Mouse (Mus musculus) embryonic stem cell, embryonic (primary cell): ENCODE results near the gene Dcst2.

Source experiments
- CTCF ChIA-PET, 4 experiments: fragments of 300-600 bp in 2 of 4; fragments of 350-600 bp in 2 of 4; sonication (Branson Sonifier 250); formaldehyde crosslinking; loops; one replicate each; lab custom pipeline; 2022; ENCODE audit warnings: inconsistent platforms in 2 of 4; lab: Charles Lee
- POLR2A ChIA-PET, 4 experiments: fragments of 300-600 bp in 2 of 4; fragments of 350-600 bp in 2 of 4; sonication (Branson Sonifier 250); formaldehyde crosslinking; loops; one replicate each; lab custom pipeline; 2022; ENCODE audit warnings: antibody characterized with exemption in 4 of 4, inconsistent platforms in 1 of 4; lab: Charles Lee

Gene Dcst2

GRCm38 (mm10) chr3:89394006-89394893 is 32.5 kb downstream of the Dcst2 start, which contains the start of gene Zbtb7b:
Gene Zbtb7b (minus strand): TSS chr3:89394776.
- POLR2A ChIA-PET = interaction anchor here (0.6 to 14.6 kb wide), 52 partner anchors 8 to 1093 kb away, joined by 3 to 192 read pairs (median 4); partner anchors contain the start of genes Cks1b (in 3 of the 4), Flad1 (in 3 of the 4), Shc1 (in 3 of the 4) and Adam15 (in 2 of the 4)
- CTCF ChIA-PET = interaction anchor here (0.7 to 9.2 kb wide), 20 partner anchors 11 to 483 kb away, joined by 3 to 148 read pairs (median 6); partner anchors contain the start of genes Adam15 (in 1 of the 4), Cks1b (in 1 of the 4), Krtcap2 (in 1 of the 4) and Pmvk (in 1 of the 4)

DNA sequence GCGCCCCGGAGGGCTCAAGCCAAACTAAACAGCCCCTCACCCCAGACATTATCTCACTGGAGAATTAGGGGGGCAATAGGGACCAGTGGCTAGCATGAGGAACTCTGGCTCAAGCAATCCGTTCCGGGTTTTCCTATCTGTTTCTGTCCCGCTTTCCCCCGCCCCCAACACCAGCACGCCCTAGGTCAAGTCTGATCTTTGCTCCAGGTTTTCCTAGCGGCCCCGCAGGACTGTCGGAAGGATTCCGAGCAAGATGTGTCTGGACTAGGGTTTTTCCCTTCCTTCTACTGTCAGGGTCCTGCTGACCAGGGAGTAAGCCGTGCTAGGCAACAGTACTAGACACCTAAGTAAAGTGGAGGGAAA is 33.1 kb downstream of the Dcst2 start:
- ChIA-PET CTCF (interaction anchor here in 2 of 4 experiments (0.7 to 9.2 kb wide), 10 partner anchors 12 to 482 kb away, joined by 3 to 148 read pairs (median 10); partner anchors contain the start of gene Adam15 (in 1 of the 2)), POLR2A (interaction anchor here in 3 of 4 experiments (0.6 to 14.6 kb wide), 13 partner anchors 13 to 181 kb away, joined by 3 to 192 read pairs (median 17); partner anchors contain the start of genes Cks1b (in 3 of the 3), Shc1 (in 3 of the 3), Flad1 (in 1 of the 3) and Pmvk (in 1 of the 3))

DNA sequence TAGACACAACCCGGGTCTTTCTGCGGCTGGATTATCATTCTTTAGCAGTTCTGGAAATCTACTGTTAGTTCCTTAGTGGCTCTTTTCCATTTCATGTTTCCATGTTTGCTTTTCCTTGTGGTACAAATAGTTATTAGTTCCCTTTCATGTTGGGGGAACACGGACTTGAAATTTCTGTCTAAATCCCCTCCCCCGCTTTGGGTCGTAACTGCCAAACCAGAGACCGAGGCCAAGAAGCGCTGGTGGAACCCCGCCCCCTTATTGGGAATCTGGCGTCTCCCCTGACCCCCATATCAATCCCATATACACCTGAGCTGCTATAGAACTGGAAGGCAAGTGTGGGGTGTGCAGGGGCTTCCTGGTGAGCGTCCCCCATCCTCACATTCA is 33.6 kb downstream of the Dcst2 start:
- ChIA-PET POLR2A (interaction anchor here in 3 of 4 experiments (0.7 to 14.6 kb wide), 15 partner anchors 12 to 125 kb away, joined by 3 to 192 read pairs (median 13); partner anchors contain the start of genes Cks1b (in 2 of the 3), Shc1 (in 2 of the 3), Adam15 (in 1 of the 3) and Flad1 (in 1 of the 3)), CTCF (interaction anchor here in 3 of 4 experiments (0.8 to 9.2 kb wide), 25 partner anchors 9 to 336 kb away, joined by 3 to 148 read pairs (median 8); partner anchors contain the start of genes Flad1 (in 2 of the 3), Adam15 (in 1 of the 3), Cks1b (in 1 of the 3) and Efna3 (in 1 of the 3))

DNA sequence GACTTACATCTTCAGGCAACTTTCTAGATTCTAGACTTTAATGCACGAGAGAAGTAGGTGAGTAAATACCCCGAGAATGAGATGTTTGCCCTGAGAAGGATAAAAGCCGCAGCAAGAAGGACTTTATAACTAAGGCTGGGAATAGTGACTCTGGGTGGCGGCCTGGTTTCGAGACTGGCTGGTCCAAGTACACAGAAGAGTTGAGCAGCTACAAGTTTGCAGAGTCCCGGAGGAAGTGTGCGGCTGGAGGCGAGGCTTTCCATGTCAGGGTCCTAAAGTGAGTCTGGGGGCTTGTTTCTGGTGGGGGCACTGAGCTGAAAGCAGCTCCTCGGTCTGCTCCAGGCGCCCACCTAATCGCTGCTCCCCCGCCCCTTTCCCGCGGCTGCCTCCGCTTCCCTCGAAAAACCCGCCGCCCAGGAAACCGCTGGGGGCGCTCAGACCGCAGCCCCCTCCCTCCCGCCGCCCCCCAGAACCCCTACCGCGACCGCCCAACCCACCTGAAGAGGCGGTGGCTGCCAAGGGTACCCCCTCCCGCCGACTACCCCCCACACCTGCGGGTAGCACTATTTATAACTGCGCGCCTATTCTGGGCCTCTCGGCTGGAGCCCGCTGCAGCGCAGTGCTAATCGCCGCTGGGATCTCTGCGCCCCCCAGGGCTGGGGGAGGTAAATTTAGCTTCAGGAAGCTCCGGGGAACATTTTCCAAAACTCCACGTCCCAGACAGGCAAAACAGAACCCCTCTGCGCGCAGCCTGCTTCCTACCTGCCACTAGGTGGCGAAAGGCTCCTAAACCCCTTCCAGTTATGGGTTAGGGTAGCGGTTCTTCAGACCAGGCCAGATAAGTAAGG is 34.3 kb downstream of the Dcst2 start:
- POLR2A ChIA-PET = interaction anchor here (0.5 to 14.6 kb wide), 53 partner anchors 8 to 294 kb away, joined by 3 to 192 read pairs (median 4); partner anchors contain the start of genes Cks1b (in 3 of the 4), Flad1 (in 3 of the 4), Pygo2 (in 3 of the 4) and Shc1 (in 3 of the 4)

DNA sequence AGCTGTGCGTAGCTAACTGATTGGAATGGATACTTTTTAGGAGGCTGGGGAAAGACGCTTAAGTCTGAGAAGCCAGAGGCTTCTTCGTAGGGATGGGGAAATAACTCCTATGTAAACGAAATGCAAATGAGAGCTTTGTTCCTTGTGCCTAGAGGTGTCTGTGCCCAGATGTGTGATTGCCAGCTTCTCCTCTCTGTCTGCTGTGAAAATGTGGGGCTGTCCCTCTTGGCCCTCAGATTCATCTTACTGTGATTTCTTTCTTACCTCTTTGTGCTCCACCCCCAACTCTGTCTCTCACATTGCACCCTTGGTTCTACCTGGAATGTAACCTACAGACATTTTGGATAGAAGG is 34.9 kb downstream of the Dcst2 start:
- ChIA-PET POLR2A (interaction anchor here (0.5 to 14.6 kb wide), 51 partner anchors 9 to 295 kb away, joined by 3 to 192 read pairs (median 4); partner anchors contain the start of genes Cks1b (in 3 of the 4), Flad1 (in 3 of the 4), Pygo2 (in 3 of the 4) and Shc1 (in 3 of the 4)), CTCF (interaction anchor here (0.5 to 9.2 kb wide), 74 partner anchors 9 to 414 kb away, joined by 3 to 148 read pairs (median 4); partner anchors contain the start of genes Cks1b (in 3 of the 4), Flad1 (in 3 of the 4), Pmvk (in 3 of the 4) and Shc1 (in 3 of the 4))

More for the DNA sequence above, 34.3 kb downstream of the Dcst2 start:
- CTCF ChIA-PET = interaction anchor here (0.5 to 9.2 kb wide), 77 partner anchors 8 to 784 kb away, joined by 3 to 148 read pairs (median 4); partner anchors contain the start of genes Cks1b (in 3 of the 4), Flad1 (in 3 of the 4), Pmvk (in 3 of the 4) and Shc1 (in 3 of the 4)

DNA sequence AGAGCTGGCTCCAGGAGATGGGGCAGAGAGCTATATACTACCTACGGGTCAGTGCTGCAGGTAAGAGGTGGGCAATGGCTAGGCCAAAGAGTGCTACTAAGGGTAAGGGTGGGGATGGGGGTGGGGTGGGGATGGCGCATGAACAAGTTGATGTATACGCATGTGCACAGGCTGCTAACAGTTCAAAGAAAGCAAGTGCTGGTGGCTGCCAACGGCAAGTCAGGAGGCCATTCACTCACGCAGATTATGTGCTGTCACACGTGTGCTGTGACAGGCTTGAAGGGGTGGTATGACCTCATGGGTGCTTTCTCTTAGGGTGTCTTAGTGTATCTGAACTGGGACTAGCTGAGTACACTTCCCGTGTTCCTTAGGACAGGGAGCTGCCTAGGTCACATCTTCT is 39.6 kb downstream of the Dcst2 start:
- CTCF ChIA-PET = interaction anchor here in 1 of 4 experiments (0.5 to 1.2 kb wide), 3 partner anchors 16 to 58 kb away, joined by 3 to 10 read pairs (median 5); no protein-coding TSS in a partner anchor
- POLR2A ChIA-PET = interaction anchor here (0.6 to 14.6 kb wide), 12 partner anchors 10 to 29 kb away, joined by 3 to 192 read pairs (median 4); partner anchors contain the start of genes Flad1 (in 3 of the 4), Cks1b (in 2 of the 4), Pygo2 (in 2 of the 4) and Shc1 (in 2 of the 4)

- ChIA-PET CTCF (interaction anchor here in 1 of 4 experiments (1.1 kb wide), 2 partner anchors 9 to 24 kb away, joined by 3 read pairs; partner anchors contain the start of gene Flad1), POLR2A (interaction anchor here in 3 of 4 experiments (0.6 to 14.6 kb wide), 10 partner anchors 9 to 420 kb away, joined by 3 to 192 read pairs (median 4); partner anchors contain the start of genes Cks1b (in 2 of the 3), Flad1 (in 2 of the 3), Shc1 (in 2 of the 3) and Pygo2 (in 1 of the 3))
Measured at GRCm38 (mm10) chr3:89402693-89403092, 40.9 kb downstream of the Dcst2 start, which contains the start of gene Lenep. Gene Lenep (minus strand): TSS chr3:89402793.

DNA sequence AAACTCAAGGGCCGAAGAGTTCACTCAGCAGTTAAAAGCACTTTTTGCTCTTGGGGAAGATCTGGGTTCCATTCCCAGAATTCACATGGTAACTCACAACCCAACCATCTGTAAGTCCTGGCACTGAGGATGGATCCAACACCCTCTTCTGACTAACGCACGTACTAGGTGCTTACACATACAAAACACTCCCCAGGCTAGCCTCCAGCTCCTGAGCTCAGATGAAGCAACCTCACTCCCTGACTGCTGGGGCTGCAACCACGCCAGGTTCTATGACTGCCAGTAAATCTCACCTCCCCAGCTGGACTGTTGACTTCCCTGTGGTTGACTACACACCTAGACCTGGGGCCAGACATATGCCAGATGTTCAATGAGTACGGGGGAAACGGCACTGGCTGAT is 45.1 kb downstream of the Dcst2 start:
- POLR2A ChIA-PET = interaction anchor here (0.5 to 5.6 kb wide), 14 partner anchors 10 to 1527 kb away, joined by 3 to 65 read pairs (median 7); partner anchors contain the start of genes Cks1b (in 2 of the 4), Shc1 (in 2 of the 4), Fdps (in 1 of the 4) and Muc1 (in 1 of the 4)
- CTCF ChIA-PET = interaction anchor here (0.7 to 3.0 kb wide), 7 partner anchors 10 to 74 kb away, joined by 3 to 28 read pairs (median 4); partner anchors contain the start of genes Cks1b (in 1 of the 4) and Shc1 (in 1 of the 4)

GRCm38 (mm10) chr3:89408448-89408847 is 46.7 kb downstream of the Dcst2 start:
- ChIA-PET CTCF (interaction anchor here (0.5 to 3.0 kb wide), 17 partner anchors 9 to 716 kb away, joined by 3 to 28 read pairs (median 5); partner anchors contain the start of genes Cks1b (in 3 of the 4) and Shc1 (in 3 of the 4)), POLR2A (interaction anchor here (0.8 to 5.6 kb wide), 25 partner anchors 9 to 59 kb away, joined by 3 to 65 read pairs (median 5); partner anchors contain the start of genes Cks1b (in 3 of the 4), Shc1 (in 3 of the 4), Adam15 (in 1 of the 4) and Pbxip1 (in 1 of the 4))

- POLR2A ChIA-PET = interaction anchor here in 3 of 4 experiments (0.9 to 5.6 kb wide), 14 partner anchors 8 to 179 kb away, joined by 3 to 65 read pairs (median 8); partner anchors contain the start of genes Cks1b (in 3 of the 3), Shc1 (in 3 of the 3), Pbxip1 (in 1 of the 3) and Pygo2 (in 1 of the 3)
- CTCF ChIA-PET = interaction anchor here in 3 of 4 experiments (1.1 to 3.0 kb wide), 4 partner anchors 8 to 16 kb away, joined by 3 to 28 read pairs (median 8); partner anchors contain the start of genes Cks1b (in 1 of the 3) and Shc1 (in 1 of the 3)
Measured at GRCm38 (mm10) chr3:89409701-89410100, 47.9 kb downstream of the Dcst2 start.

DNA sequence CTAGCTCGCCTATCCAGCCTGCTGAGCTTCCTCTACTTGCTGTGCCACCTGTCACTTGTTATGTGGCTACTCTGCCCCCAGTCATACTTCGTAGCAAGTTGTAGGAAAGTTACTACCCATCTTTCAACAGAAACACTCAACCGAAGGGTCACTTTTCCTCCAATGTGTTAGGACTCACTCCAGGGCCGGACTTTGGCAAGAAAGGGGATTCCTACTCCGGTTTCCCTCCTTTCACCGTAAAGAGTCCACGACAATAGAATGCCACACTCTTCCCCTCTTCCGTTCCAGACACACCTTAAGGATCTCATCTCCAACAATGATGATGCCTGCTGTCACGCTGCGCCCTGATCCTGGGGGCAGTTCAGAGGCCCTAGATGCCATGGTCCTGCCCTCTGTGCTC is 49.1 kb downstream of the Dcst2 start:
- CTCF ChIA-PET = no interaction called here
- POLR2A ChIA-PET = interaction anchor here in 2 of 4 experiments (1.3 to 5.3 kb wide), 4 partner anchors 12 to 38 kb away, joined by 6 to 46 read pairs (median 18); partner anchors contain the start of gene Zbtb7b (in 1 of the 2)

- POLR2A ChIA-PET = interaction anchor here (0.5 to 2.5 kb wide), 50 partner anchors 9 to 836 kb away, joined by 3 to 30 read pairs (median 4); partner anchors contain the start of genes Pygo2 (in 3 of the 4), Adam15 (in 2 of the 4), Efna4 (in 1 of the 4) and Lenep (in 1 of the 4)
- CTCF ChIA-PET = interaction anchor here in 3 of 4 experiments (0.6 to 2.1 kb wide), 17 partner anchors 9 to 169 kb away, joined by 3 to 11 read pairs (median 4); partner anchors contain the start of genes Adam15 (in 1 of the 3), Lenep (in 1 of the 3) and Pygo2 (in 1 of the 3)
Measured at GRCm38 (mm10) chr3:89411490-89412393, 50.0 kb downstream of the Dcst2 start, which contains the start of gene Flad1. Gene Flad1 (minus strand): TSS chr3:89411870.

- ChIA-PET POLR2A (interaction anchor here in 2 of 4 experiments (3.4 to 12.6 kb wide), 5 partner anchors 8 to 34 kb away, joined by 31 to 192 read pairs (median 65); partner anchors contain the start of genes Zbtb7b (in 2 of the 2) and Lenep (in 1 of the 2)), CTCF (no interaction called here)
Measured at GRCm38 (mm10) chr3:89416158-89416557, 54.4 kb downstream of the Dcst2 start.

GRCm38 (mm10) chr3:89417131-89417530 is 55.4 kb downstream of the Dcst2 start:
- ChIA-PET CTCF (interaction anchor here (0.6 to 2.8 kb wide), 11 partner anchors 8 to 278 kb away, joined by 3 to 26 read pairs (median 9); no protein-coding TSS in a partner anchor), POLR2A (interaction anchor here (0.5 to 12.6 kb wide), 44 partner anchors 9 to 660 kb away, joined by 3 to 192 read pairs (median 8); partner anchors contain the start of genes Pbxip1 (in 3 of the 4), Zbtb7b (in 3 of the 4), Lenep (in 2 of the 4) and Pmvk (in 2 of the 4))
